Mouse (Mus musculus): ENCODE measurements at regions not wholly inside any gene's neighbourhood (a gene's known extent, or its start where the extent isn't known, plus 50 kb on each side); places are given as distances from the start of the nearest gene placed in this dataset.

DNA sequence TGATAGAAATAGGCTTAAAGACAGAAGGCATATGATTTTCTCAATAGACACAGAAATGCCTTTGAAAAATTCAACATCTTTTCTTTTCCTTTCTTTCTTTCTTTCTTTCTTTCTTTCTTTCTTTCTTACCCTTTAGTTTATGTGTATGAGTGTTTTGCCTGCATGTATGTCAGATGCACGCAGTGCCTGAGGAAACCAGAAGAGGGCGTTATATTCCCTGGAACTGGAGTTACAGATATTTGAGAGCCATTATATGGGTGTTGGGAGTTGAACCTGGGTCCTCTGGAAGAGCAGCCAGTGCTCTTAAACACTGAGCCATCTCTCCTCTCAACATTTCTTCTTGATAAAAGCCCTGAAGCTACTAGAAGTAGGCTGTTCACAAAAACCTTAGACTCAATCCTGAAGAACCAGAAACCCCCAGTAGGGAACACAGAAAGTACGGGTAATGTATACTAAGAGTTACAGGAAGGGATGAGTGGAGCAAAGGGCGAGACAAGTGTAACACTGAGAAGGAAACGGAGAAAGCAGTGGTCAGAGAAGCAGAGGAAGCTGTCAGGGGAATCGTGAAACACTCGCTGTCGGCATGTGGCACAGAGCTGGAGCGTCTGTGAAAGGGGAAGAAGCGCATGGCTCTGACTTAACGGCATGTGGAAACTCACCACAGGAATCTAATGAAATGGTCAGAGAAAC lies 2253.4 kb downstream of the 4930444P10Rik start:
- no peak for DNase-seq (ENCODE audit: low spot score in 2 of 2)

DNA sequence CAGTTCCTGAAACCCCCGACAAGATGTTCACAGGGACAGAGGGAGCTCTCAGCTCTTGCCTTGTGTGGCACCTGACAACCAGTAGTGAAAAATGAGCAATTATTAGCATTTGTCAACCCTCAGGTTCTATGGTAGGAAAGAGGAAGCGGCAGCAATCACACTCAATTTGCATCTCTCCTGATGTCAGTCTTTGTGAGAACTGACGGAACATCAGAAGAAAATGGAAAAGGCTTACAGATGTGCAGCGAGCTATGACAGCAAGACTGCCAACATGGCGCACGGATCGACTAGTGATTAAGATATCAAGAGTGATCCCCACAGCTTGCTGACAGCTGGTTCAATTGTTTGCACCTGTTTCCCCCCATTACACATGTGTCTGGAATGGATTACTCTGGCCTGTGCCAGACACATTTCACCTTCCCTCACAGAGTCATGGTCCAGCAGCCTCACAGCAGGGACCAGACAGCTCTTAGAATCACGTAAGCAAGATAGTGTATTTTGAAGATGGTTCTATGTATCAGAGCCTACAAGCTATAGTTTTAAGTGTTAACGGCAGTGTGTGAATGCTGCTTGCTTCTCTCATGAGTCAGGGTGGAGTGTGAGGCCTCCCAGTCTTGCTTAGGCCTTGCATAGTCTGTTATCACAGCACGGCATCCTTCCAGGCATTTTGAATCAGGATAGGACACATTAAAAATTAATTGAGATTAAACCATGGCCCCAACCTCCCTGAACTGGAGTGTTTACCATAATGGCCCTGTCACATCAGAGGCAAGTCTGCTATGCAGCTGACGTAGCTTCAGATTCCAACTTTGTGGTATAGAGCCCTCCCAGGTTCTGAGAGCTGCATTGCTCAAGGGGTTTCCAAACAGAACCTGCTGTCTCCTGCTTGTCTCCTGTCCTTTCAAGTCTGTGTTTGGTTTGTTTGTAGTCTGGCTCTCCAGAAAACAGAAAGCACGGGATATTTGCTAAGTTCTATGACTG lies 2258.0 kb downstream of the 4930444P10Rik start:
- DNase-seq (ENCODE audit: low spot score in 2 of 2) = no peak

- no peak for DNase-seq (ENCODE audit: low spot score in 2 of 2)
Measured at GRCm38 (mm10) chr1:13807786-13808185, 2285.3 kb downstream of the 4930444P10Rik start.

- DNase-seq (ENCODE audit: low spot score in 2 of 2) = no peak
Measured at GRCm38 (mm10) chr1:13800460-13800859, 2292.7 kb downstream of the 4930444P10Rik start.

DNA sequence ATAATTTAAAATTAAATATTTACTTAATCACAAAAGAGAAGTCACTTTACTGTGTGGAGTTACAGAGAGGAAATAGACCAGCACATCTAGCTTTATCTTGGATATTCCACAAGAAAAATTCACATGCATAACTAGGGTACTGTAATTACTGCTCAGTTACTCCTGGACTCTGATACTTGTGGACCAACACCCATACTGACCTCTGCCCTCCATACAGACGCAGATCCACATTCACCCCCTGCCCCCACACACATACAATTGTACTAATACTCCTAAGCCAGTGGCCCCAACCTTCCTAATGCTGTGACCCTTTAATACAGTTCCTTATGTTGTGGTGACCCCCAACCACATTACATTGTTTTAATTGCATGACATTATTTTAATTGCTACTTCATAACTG lies 2294.3 kb downstream of the 4930444P10Rik start:
- DNase-seq (ENCODE audit: low spot score in 2 of 2) = no peak

DNA sequence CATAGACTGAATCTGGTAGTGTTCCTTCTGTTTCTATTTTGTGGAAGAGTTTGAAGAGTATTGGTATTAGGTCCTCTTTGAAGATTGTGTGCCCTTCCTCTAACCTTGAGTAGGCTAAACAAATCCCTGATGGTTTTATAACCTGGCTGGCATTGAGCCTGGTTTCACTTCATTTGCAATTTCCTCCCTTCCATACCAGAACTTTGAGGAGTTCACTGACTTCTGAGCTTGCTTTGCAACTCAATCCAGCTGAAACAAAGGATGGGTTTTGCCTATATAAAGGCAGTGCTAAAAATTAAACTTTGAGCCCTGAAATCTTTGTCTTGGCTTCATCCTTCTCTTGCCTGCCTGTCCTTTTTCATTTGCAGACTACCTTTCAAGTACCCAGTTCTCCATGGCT lies 2297.9 kb downstream of the 4930444P10Rik start:
- no peak for DNase-seq (ENCODE audit: low spot score in 2 of 2)

DNA sequence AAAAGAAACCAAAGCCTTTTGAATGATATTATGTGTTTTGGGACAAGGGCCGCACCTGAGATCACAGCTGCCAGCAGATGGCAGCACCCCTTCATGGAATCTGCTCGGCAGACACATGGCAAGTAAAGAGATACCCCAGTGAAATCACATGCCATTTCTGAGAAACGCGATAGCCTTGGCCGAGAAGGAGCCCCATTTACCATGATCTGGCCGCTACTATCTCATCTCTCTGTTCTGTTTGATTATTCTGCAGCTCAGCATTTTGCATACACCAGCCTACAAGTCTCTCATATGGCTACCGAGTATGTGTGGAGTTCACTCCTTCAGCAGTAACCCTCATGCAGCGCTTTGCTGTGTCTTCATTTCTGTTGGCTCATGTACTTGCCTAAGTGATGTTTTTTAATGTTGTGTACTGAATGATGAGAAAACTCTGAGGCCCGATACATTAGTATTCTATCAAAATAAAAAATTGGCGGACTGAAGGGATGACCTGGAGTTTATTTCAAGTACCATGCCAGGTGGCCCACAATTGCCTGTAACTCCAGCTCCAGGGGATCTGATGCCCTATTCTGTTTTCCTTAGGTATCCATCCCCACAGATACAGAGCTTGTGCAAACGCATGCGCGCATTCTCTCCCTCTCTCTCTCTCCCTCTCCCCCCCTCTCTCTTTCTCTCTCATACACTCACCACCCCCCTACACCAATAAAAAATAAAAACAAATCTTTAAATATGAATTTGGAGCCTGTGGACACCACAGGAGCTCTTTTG lies 2303.6 kb downstream of the 4930444P10Rik start:
- DNase-seq (ENCODE audit: low spot score in 2 of 2) = peak; percentile 25 to 36

DNA sequence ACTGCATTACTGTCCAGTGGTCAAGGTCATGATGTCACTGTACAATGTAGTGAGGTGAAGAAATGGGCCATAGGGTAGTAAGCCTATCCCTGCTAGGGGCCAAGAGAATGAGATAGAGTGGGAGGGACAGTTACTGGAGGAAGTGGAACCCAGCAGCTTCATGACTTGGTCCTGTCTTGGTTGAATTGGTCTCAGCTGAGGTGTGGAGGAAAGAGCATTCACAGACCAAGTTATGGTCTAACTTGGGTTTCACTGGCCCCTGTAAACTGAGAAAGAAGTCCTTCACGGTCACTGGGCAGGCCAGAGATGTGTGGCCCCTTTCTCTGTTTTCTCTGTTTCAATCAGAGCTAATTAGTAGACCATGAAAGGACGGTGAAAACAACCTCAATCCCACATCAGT lies 2306.1 kb downstream of the 4930444P10Rik start:
- DNase-seq (ENCODE audit: low spot score in 2 of 2) = no peak

DNA sequence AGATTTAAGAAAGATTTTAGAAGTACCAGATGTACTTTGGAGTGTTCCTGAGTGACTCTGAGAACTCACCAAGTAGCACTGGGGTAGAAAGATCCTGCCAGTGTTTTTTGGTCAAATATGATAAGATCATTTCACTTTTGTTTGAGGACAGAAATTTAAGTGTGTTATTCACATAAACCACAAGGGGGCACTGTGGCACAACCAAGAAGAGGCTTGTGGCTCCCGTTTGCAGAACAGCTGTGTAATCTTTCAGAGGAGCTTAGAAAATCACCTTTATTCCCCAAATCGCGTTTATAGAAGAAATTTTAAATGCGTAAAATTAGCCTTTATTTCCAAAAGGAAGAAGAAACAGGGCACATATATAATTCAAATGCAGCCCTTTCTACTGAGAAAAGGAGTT lies 2308.7 kb downstream of the 4930444P10Rik start:
- DNase-seq (ENCODE audit: low spot score in 2 of 2) = no peak

DNA sequence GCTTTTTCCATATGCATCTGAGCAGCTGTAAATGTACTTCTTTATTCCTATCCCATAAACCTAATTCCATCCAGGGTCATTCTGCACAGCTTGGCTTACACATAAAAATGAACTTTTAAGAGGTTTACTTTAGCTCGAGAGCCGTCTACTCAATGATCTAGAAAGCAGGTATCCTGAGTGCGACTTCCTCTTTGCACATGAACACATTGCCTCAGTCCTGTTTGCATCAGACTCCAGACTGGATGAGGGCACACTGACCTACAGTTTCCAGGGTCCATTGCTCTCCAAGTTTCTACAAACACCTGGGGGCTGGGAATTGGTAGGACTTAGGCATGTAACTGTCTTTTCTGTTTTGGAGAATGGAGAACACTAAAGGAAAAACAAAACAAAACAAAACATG lies 2310.5 kb downstream of the 4930444P10Rik start:
- no peak for DNase-seq (ENCODE audit: low spot score in 2 of 2)

DNA sequence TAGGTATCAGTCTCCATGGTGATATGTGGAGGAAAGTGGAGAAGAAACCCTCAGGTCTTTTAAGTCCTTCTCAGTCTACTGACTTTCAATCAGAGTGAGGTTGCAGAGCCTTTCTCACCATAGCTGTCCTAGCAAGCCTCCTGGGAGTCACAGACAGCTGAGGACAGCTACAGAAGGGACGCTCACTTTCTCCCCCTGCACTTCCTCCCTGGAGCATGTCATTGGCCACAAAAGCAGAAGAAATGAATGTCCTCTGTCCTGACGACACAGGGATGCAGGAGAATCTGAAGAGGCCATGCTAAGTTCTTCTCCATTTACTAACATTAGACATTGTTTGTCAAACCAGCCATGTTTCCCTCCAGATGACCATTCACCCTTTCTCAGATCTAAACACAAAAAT lies 2321.0 kb downstream of the 4930444P10Rik start:
- DNase-seq (ENCODE audit: low spot score in 2 of 2) = no peak

DNA sequence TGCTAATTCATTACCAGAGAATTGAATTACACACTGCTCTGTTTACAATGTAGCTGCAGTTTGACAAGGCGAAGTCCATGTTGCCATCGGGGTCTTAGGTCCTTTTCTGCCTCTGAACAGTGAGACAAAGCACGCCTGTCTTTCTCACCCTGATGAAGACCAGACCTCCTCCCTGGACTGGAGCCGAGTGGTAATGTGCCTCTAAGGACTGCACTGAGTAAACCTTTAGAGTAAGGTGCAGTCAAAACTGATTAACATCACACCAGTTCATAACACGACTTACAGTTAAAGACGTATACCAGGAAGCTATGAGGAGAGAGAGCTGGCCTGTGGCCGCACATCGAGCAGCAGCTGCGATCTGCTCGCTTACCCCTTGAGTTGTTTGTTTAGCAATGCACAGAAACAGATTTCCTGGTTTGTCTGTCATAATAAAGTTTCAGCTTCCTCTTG lies 2322.1 kb downstream of the 4930444P10Rik start:
- DNase-seq (ENCODE audit: low spot score in 2 of 2) = no peak

DNA sequence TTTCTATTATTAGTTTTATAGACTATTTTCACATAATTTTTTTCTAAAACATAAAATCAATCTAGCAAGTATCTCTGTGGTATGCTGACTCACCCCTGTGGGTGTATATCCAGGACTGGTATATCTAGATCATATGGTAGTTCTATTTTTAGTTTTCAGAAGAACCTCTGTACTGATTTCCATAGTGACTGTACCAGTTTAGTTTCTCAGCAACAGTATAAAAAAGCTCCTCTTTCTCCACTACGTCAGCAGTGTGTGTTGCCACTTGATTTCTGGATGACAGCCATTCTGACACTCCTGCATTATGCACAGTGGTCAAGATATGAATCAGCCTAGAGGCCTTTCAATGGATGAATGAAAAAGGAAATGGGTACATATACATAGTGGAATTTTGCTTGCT lies 2338.6 kb downstream of the A830018L16Rik start:
- no peak for DNase-seq (ENCODE audit: low spot score in 2 of 2)

DNA sequence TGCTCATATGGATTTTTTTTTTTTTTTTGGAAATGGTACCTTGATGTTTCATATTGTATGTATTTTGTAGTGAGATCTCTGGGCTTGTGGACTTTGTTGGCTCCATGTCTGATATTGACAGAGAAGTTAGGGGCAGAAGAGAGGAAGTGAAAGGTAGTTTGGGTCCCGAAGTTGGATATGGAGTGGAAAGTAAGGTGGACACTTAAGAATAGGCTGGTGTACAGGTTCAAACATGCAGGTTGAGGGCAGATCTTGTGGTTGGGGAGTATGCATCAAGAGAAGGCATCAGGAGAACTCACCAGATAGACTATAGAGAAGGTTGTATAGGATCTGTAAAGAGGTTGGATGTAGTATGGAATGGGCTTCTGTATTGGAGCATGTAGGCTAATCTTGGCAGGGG lies 2337.5 kb downstream of the A830018L16Rik start:
- DNase-seq (ENCODE audit: low spot score in 2 of 2) = no peak
